Comparison of ENCODE assay signal across 26 mouse cellular contexts in the genomic region with DNA sequence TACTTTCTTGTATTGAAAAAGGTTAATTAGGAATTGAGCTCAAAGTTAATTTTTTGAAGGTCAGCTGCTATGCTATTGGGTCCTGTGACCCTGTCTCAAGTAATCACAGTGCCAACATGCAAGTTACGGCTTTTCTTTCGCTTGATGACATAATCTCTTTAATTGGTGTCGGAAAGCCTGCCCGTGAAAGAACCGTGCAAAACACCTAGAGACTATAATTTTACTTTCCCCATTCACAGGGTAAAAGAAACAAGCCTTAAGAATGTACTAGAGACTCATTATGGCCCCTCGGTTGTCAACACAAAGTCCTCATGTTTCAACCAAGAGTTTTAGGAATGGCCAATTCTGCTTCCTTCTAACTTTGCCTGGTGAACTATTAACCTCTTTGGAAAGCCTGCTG.
DNase-seq lines count a peak whose midpoint lies in the region; ATAC-seq and TF ChIP-seq lines count a peak whose summit lies in the region.
"Had no signal": no experiment of that assay in that cellular context is flagged by ENCODE, and none has a peak within 500 bp of the region (broad histone marks: within the 10 kb centered on the region; RNA-seq: fewer than 3 reads in every experiment).

No protein-coding gene starts in this region.

- intact Hi-C loops in heart, postnatal 25 days (cut with DNase I): no loop called here

- peaks cover 88% of the 10 kb centered on the region for H3K27me3 ChIP-seq in hindbrain, postnatal 0 days (ENCODE audit: insufficient read depth, low read length)
- H3K27me3 ChIP-seq: CH12.LX had no signal

- H3K4me1 ChIP-seq in hindbrain, postnatal 0 days (ENCODE audit: insufficient read depth, low read length): peaks cover 4% of the 10 kb centered on the region; the same call in 1 of the 2 replicates

- H3K4me2 ChIP-seq in hindbrain, postnatal 0 days (ENCODE audit: low read depth, low read length): no peak overlapping the region
- H3K4me2 ChIP-seq: embryonic facial prominence, embryonic 13.5 days; forebrain, embryonic 12.5 days had no signal

- TF ChIP-seq CTCF in hindbrain, postnatal 0 days (IDR thresholded peaks at IDR 0.05; ENCODE audit: low read depth): no peak

- no peaks in the 10 kb centered on the region for H3K9me3 ChIP-seq in hindbrain, postnatal 0 days (ENCODE audit: low read length)
- H3K9me3 ChIP-seq: embryonic facial prominence, embryonic 13.5 days; forebrain, embryonic 10.5 days; forebrain, embryonic 12.5 days; G1E had no signal

- no peaks in the 10 kb centered on the region for H3K36me3 ChIP-seq in hindbrain, postnatal 0 days (ENCODE audit: insufficient read depth, low read length)
- H3K36me3 ChIP-seq: embryonic facial prominence, embryonic 13.5 days; forebrain, embryonic 10.5 days; forebrain, embryonic 12.5 days; G1E had no signal

- no peak for ATAC-seq in hindbrain, postnatal 0 days
- ATAC-seq: CD4-positive, CD25-positive, alpha-beta regulatory T cell, adult 4 months; forebrain, embryonic 14.5 days; forebrain, embryonic 16.5 days had no signal

- H3K27ac ChIP-seq in hindbrain, postnatal 0 days: no peak overlapping the region
- H3K27ac ChIP-seq: embryonic facial prominence, embryonic 13.5 days; forebrain, embryonic 10.5 days; forebrain, embryonic 12.5 days had no signal

- no peak overlapping the region for H3K9ac ChIP-seq in hindbrain, postnatal 0 days (replicated peaks; ENCODE audit: low read length)
- H3K9ac ChIP-seq: embryonic facial prominence, embryonic 13.5 days; forebrain, embryonic 12.5 days had no signal

- 58% methylated on average over 6 of the region's 6 CpGs for WGBS in hindbrain, postnatal 0 days

- H3K4me3 ChIP-seq in hindbrain, postnatal 0 days (ENCODE audit: low read length): no peak overlapping the region
- H3K4me3 ChIP-seq: embryonic facial prominence, embryonic 13.5 days; forebrain, embryonic 10.5 days; forebrain, embryonic 12.5 days had no signal

- peak; percentile 35 for DNase-seq in embryo, embryonic 10 days (ENCODE audit: low spot score)
- DNase-seq in embryo, embryonic 11 days: no peak
- peak; percentile 16 for DNase-seq in heart, adult 11 months
- no peak for DNase-seq in heart, postnatal 25 days (ENCODE audit: low spot score)
- peak; percentile 77 for DNase-seq in Muller cell, postnatal 12 days (ENCODE audit: inconsistent ontology term)
- peak; percentile 81 for DNase-seq in retina, embryonic 14.5 days (ENCODE audit: low spot score)
- DNase-seq in spleen, adult 18-20 months: no peak
- DNase-seq in hindbrain, postnatal 0 days (ENCODE audit: low spot score): no peak
- DNase-seq: adrenal gland, adult 2 months; adrenal gland, postnatal 10 days; adrenal gland, postnatal 25 days; B cell, adult 2 months; cerebellum, adult 11 months; cerebellum, adult 18-20 months; cerebellum, adult 8-10 months; cerebellum, adult 9-11 months; cerebellum, postnatal 14 days; cerebellum, postnatal 36 days had no signal

Comparison
In these comparisons a context has a peak if more than half of its experiments do, and no peak if none do; other contexts are left out.
1. DNase-seq: peak in embryo, embryonic 10 days (single experiment), heart, adult 11 months (single experiment), Muller cell, postnatal 12 days (single experiment) and retina, embryonic 14.5 days (single experiment); none in embryo, embryonic 11 days (single experiment), heart, postnatal 25 days (single experiment), spleen, adult 18-20 months (0 of 2) and hindbrain, postnatal 0 days (single experiment).